Mouse (Mus musculus) regulatory T cell (primary cell): Measurements from ENCODE around the gene Isy1.

Experiments used
- in situ Hi-C: fragments of 300-600 bp; cut with MboI, MseI; formaldehyde crosslinking; loops from one replicate; pipeline ENCODE4 v1.15.1; 2025; ENCODE audit warnings: high pct_unique_total_duplicates

Isy1 gene

GRCm38 (mm10) chr6:87850155-87850899, 11.7 kb upstream of the Isy1 start:
- in situ Hi-C loops = no loop called here

GRCm38 (mm10) chr6:87849780-87850154, 11.2 kb upstream of the Isy1 start:
- in situ Hi-C loops = no loop called here

- in situ Hi-C loops = no loop called here
Observed at GRCm38 (mm10) chr6:87846813-87847212, 8.2 kb upstream of the Isy1 start.

- in situ Hi-C loops = no loop called here
Observed at GRCm38 (mm10) chr6:87845031-87845695, 6.6 kb upstream of the Isy1 start.

- in situ Hi-C loops = no loop called here
Observed at GRCm38 (mm10) chr6:87842254-87842653, 3.7 kb upstream of the Isy1 start.

GRCm38 (mm10) chr6:87841635-87842034, 3.0 kb upstream of the Isy1 start:
- in situ Hi-C loops = no loop called here

GRCm38 (mm10) chr6:87839797-87840341, 1.3 kb upstream of the Isy1 start:
- in situ Hi-C loops = no loop called here

GRCm38 (mm10) chr6:87835695-87836094, 2.9 kb downstream of the Isy1 start, which contains the start of gene Gm45140:
TSS of gene Gm45140 (minus strand) at chr6:87835795.
- in situ Hi-C loops = no loop called here

- in situ Hi-C loops = no loop called here
Observed at GRCm38 (mm10) chr6:87820366-87820765, 18.2 kb downstream of the Isy1 start.

GRCm38 (mm10) chr6:87814486-87814885, 24.1 kb downstream of the Isy1 start:
- in situ Hi-C loops = no loop called here

GRCm38 (mm10) chr6:87812656-87813055, 25.9 kb downstream of the Isy1 start:
- in situ Hi-C loops = no loop called here

- in situ Hi-C loops = no loop called here
Observed at GRCm38 (mm10) chr6:87811675-87812338, 26.8 kb downstream of the Isy1 start, which contains the start of gene Rab43. TSS of gene Rab43 (minus strand) at chr6:87812164.

- in situ Hi-C loops = no loop called here
Observed at GRCm38 (mm10) chr6:87810713-87811669, 27.6 kb downstream of the Isy1 start.

- in situ Hi-C loops = no loop called here
Observed at GRCm38 (mm10) chr6:87810311-87810710, 28.3 kb downstream of the Isy1 start.

- in situ Hi-C loops = no loop called here
Observed at GRCm38 (mm10) chr6:87809651-87810161, 28.9 kb downstream of the Isy1 start.

- in situ Hi-C loops = no loop called here
Observed at GRCm38 (mm10) chr6:87809144-87809543, 29.5 kb downstream of the Isy1 start.

- in situ Hi-C loops = no loop called here
Observed at GRCm38 (mm10) chr6:87808521-87808920, 30.1 kb downstream of the Isy1 start.

GRCm38 (mm10) chr6:87807735-87808440, 30.7 kb downstream of the Isy1 start:
- in situ Hi-C loops = no loop called here

GRCm38 (mm10) chr6:87806857-87807256, 31.7 kb downstream of the Isy1 start:
- in situ Hi-C loops = no loop called here

GRCm38 (mm10) chr6:87806028-87806427, 32.6 kb downstream of the Isy1 start:
- in situ Hi-C loops = no loop called here
